Mouse (Mus musculus) neural tube, embryonic 14.5 days (tissue): Measurements from ENCODE around the gene Olfr1140. TPM values are rescaled to one million over a fixed set of nuclear protein-coding genes. Genes with fewer than 3 reads are reported as not detected.

Experiments used
- ATAC-seq: fragments of 200-750 bp; cut with Nextera tagmentation; 2 replicates; pipeline ENCODE4 v1.8.0; 2017; ENCODE audit warnings: low read depth, mild to moderate bottlenecking, moderate TSS enrichment, moderate library complexity
- H3K27ac ChIP-seq: fragments of 300-500 bp; sonication (generic); 2 replicates; pipeline ENCODE4 v1.5.1; 2014; ENCODE audit warnings: low read depth, mild to moderate bottlenecking, control low read depth, low read length, moderate library complexity, mixed read lengths
- H3K27me3 ChIP-seq: fragments of 300-500 bp; sonication (generic); 2 replicates; pipeline ENCODE4 v1.6.1; 2014; ENCODE audit warnings: low read length; ENCODE audit not compliant: control insufficient read depth, insufficient read depth
- H3K36me3 ChIP-seq: fragments of 300-500 bp; sonication (generic); 2 replicates; pipeline ENCODE4 v1.6.1; 2014; ENCODE audit warnings: low read length, mixed read lengths; ENCODE audit not compliant: control insufficient read depth, insufficient read depth
- H3K4me1 ChIP-seq: fragments of 300-500 bp; sonication (generic); 2 replicates; pipeline ENCODE4 v1.6.1; 2014; ENCODE audit warnings: low read length; ENCODE audit not compliant: control insufficient read depth, insufficient read depth
- H3K4me2 ChIP-seq: fragments of 300-500 bp; sonication (generic); 2 replicates; pipeline ENCODE4 v1.6.1; 2014; ENCODE audit warnings: mild to moderate bottlenecking, low read depth, low read length, control low read depth
- H3K4me3 ChIP-seq: fragments of 300-500 bp; sonication (generic); 2 replicates; pipeline ENCODE4 v1.5.1; 2014; ENCODE audit warnings: low read depth, low read length, control low read depth, mixed read lengths
- H3K9ac ChIP-seq: fragments of 300-500 bp; sonication (generic); replicated peaks from 2 replicates; pipeline ENCODE4 v1.6.1; 2014; ENCODE audit warnings: low read depth, mild to moderate bottlenecking, control low read depth, low read length, mixed read lengths
- H3K9me3 ChIP-seq: fragments of 300-500 bp; sonication (generic); 2 replicates; pipeline ENCODE4 v1.6.1; 2016; ENCODE audit warnings: low read length; ENCODE audit not compliant: control insufficient read depth
- WGBS: fragments of 180-500 bp; shearing (Covaris S2); extraction: QIAGEN DNeasy Blood & Tissue Kit; methylation state at CpG from one replicate; pipeline ENCODE4 v1.1.7; 2014; 5-methylcytosine and 5-hydroxymethylcytosine counted together
- polyA plus RNA-seq: library from polyadenylated mRNA; unstranded; fragments of >200 nt; fragmentation: Nextera tagmentation; extraction: Ambion mirVana; gene quantifications from 2 replicates; pipeline ENCODE4 v1.2.1, GENCODE M21; 2014

The Olfr1140 gene
- not detected in 2 replicates for polyA plus RNA-seq

- WGBS, result 76% methylated on average over 3 of the region's 3 CpGs
- ATAC-seq, result no peak
- H3K4me2 ChIP-seq, result no peak within 1 kb of the TSS
- no peaks in the 10 kb centered on the region for H3K36me3 ChIP-seq
- no peak within 1 kb of the TSS for H3K27ac ChIP-seq
- no peaks in the 10 kb centered on the region for H3K27me3 ChIP-seq
- H3K4me3 ChIP-seq, result no peak within 1 kb of the TSS
- no peaks in the 10 kb centered on the region for H3K9me3 ChIP-seq
- no peaks in the 10 kb centered on the region for H3K4me1 ChIP-seq
- no peak within 1 kb of the TSS for H3K9ac ChIP-seq
These were observed at the start of gene Olfr1140 for GRCm38 (mm10) chr2:87743452-87743851. Gene Olfr1140, plus strand, starts transcription at chr2:87743752.

DNA sequence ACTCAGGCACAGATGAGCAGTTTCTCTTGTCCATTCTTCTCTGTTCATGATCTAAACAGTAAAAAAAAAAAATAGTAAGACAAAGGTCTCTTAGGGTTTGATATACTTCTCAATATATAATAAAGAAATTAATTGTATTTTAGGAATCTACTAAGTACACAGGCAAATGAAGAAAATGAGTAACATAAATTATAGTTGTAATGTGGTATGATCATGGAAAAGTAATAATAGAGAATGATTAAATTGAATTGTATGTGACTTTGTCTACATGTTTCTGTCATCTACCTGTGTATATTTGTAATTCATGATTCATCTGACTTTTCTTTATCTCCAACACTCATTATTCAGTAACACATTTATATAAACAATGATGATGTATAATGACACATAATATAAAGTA lies 49.7 kb upstream of the Olfr1140 start, which contains the start of gene Olfr1136:
TSS of gene Olfr1136 (minus strand) at position 101 of the 400 bp plus-strand sequence.
- Histone ChIP-seq H3K9me3 (no peaks in the 10 kb centered on the region), H3K9ac (no peak within 1 kb of the TSS)
- no peak for ATAC-seq

GRCm38 (mm10) chr2:87713079-87713478 lies 30.5 kb upstream of the Olfr1140 start, which contains the start of gene Olfr1137:
Gene Olfr1137, minus strand, starts transcription at chr2:87713179.
- no peak within 1 kb of the TSS for H3K4me2 ChIP-seq
- no peak within 1 kb of the TSS for H3K27ac ChIP-seq
- no peak within 1 kb of the TSS for H3K4me3 ChIP-seq
- no peak within 1 kb of the TSS for H3K9ac ChIP-seq
- H3K36me3 ChIP-seq, result no peaks in the 10 kb centered on the region
- H3K27me3 ChIP-seq, result no peaks in the 10 kb centered on the region
- H3K4me1 ChIP-seq, result no peaks in the 10 kb centered on the region
- ATAC-seq, result no peak
- no peaks in the 10 kb centered on the region for H3K9me3 ChIP-seq

More for the DNA sequence above, 49.7 kb upstream of the Olfr1140 start, which contains the start of gene Olfr1136:
- H3K27me3 ChIP-seq, result no peaks in the 10 kb centered on the region
- no peak within 1 kb of the TSS for H3K4me3 ChIP-seq
- H3K36me3 ChIP-seq, result no peaks in the 10 kb centered on the region
- H3K4me2 ChIP-seq, result no peak within 1 kb of the TSS
- H3K4me1 ChIP-seq, result no peaks in the 10 kb centered on the region
- no peak within 1 kb of the TSS for H3K27ac ChIP-seq

GRCm38 (mm10) chr2:87739878-87740277 lies 3.7 kb upstream of the Olfr1140 start, which contains the start of gene Olfr1138:
Gene Olfr1138, minus strand, starts transcription at chr2:87739978.
- no peak within 1 kb of the TSS for H3K27ac ChIP-seq
- H3K4me2 ChIP-seq, result no peak within 1 kb of the TSS
- no peaks in the 10 kb centered on the region for H3K36me3 ChIP-seq
- H3K9me3 ChIP-seq, result no peaks in the 10 kb centered on the region
- 88% methylated on average over 1 of the region's 1 CpGs for WGBS
- no peaks in the 10 kb centered on the region for H3K4me1 ChIP-seq
- no peaks in the 10 kb centered on the region for H3K27me3 ChIP-seq
- no peak for ATAC-seq
- H3K4me3 ChIP-seq, result no peak within 1 kb of the TSS
- no peak within 1 kb of the TSS for H3K9ac ChIP-seq

DNA sequence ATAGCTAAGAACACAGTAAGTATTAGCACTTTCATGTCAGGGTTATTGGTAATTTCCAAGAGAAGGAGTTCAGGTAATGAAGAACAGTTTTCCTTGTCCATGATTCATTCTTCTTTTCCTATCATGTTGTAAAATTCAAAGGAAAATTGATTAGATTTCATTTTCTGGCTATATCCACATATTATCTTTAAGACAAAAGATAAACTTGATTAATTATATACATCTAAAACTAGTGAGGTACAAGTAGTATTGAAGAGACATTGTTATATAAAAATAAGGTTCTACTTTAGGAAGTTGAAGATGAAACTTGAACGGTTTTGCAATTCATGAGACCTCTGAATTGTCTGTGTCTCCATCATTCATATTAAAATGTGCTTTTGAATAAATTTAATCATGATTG lies 10.3 kb downstream of the Olfr1140 start, which contains the start of gene Olfr1141:
TSS of gene Olfr1141 (minus strand) at position 101 of the 400 bp plus-strand sequence.
- Histone ChIP-seq H3K27ac (no peak within 1 kb of the TSS), H3K36me3 (no peaks in the 10 kb centered on the region), H3K4me2 (no peak within 1 kb of the TSS), H3K9me3 (no peaks in the 10 kb centered on the region), H3K4me3 (no peak within 1 kb of the TSS), H3K27me3 (no peaks in the 10 kb centered on the region), H3K9ac (no peak within 1 kb of the TSS), H3K4me1 (no peaks in the 10 kb centered on the region)
- no peak for ATAC-seq
- WGBS, result 93% methylated on average over 1 of the region's 1 CpGs

- 69% methylated on average over 1 of the region's 1 CpGs for WGBS
- H3K27me3 ChIP-seq, result no peaks in the 10 kb centered on the region
- H3K9ac ChIP-seq, result no peak overlapping the region
- H3K4me1 ChIP-seq, result no peaks in the 10 kb centered on the region
- no peak overlapping the region for H3K4me2 ChIP-seq
- H3K4me3 ChIP-seq, result no peak overlapping the region
- H3K9me3 ChIP-seq, result no peaks in the 10 kb centered on the region
- no peaks in the 10 kb centered on the region for H3K36me3 ChIP-seq
- H3K27ac ChIP-seq, result no peak overlapping the region
- no peak for ATAC-seq
These were observed 32.6 kb downstream of the Olfr1140 start for GRCm38 (mm10) chr2:87776143-87776542.

DNA sequence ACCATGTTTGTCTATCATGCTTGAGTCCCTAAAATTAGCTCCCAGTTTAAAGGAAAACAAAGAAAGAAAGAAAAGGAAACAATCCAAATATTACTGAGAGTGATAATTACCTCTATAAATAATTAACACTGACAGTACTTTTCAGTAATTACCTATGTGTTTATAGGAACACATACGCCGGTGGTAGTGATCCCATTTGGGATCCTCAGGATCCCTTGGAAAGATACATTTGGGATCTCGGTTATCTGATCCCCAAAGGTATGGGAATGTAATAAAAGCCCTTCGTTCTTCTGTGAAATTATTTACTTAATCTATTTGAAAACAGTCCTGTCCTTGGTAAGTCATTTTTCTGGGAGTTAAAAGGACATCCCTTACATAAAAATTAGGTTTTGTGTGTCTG lies 35.6 kb downstream of the Olfr1140 start, which contains the start of gene Olfr152:
TSS of gene Olfr152 (plus strand) at position 301 of the 400 bp plus-strand sequence.
- 81% methylated on average over 4 of the region's 4 CpGs for WGBS
- ATAC-seq, result no peak

More for the DNA sequence above, 35.6 kb downstream of the Olfr1140 start, which contains the start of gene Olfr152:
- Histone ChIP-seq H3K9me3 (no peaks in the 10 kb centered on the region), H3K9ac (no peak within 1 kb of the TSS), H3K27ac (no peak within 1 kb of the TSS), H3K4me2 (no peak within 1 kb of the TSS), H3K36me3 (no peaks in the 10 kb centered on the region), H3K27me3 (no peaks in the 10 kb centered on the region), H3K4me3 (no peak within 1 kb of the TSS), H3K4me1 (no peaks in the 10 kb centered on the region)

Other genes starting within 250 kb of the Olfr1140 start
- not detected in 2 replicates for gene Pramel7, start 246.7 kb upstream of the Olfr1140 start, polyA plus RNA-seq
- not detected in 2 replicates for gene Pramel6, start 237.2 kb upstream of the Olfr1140 start, polyA plus RNA-seq
- not detected in 2 replicates for gene Olfr153, start 212.0 kb upstream of the Olfr1140 start, polyA plus RNA-seq
- gene Olfr1128, start 198.2 kb upstream of the Olfr1140 start, polyA plus RNA-seq, result not detected in 2 replicates
- gene Olfr1129, start 169.8 kb upstream of the Olfr1140 start, polyA plus RNA-seq, result not detected in 2 replicates
- gene Olfr1130, start 137.5 kb upstream of the Olfr1140 start, polyA plus RNA-seq, result not detected in 2 replicates
- not detected in 2 replicates for gene Olfr1131, start 116.6 kb upstream of the Olfr1140 start, polyA plus RNA-seq
- not detected in 2 replicates for gene Olfr1132, start 106.2 kb upstream of the Olfr1140 start, polyA plus RNA-seq
- gene Olfr1133, start 96.4 kb upstream of the Olfr1140 start, polyA plus RNA-seq, result not detected in 2 replicates
- not detected in 2 replicates for gene Olfr1134, start 85.3 kb upstream of the Olfr1140 start, polyA plus RNA-seq
- not detected in 2 replicates for gene Olfr1135, start 70.1 kb upstream of the Olfr1140 start, polyA plus RNA-seq
- not detected in 2 replicates for gene Olfr1136, start 49.8 kb upstream of the Olfr1140 start, polyA plus RNA-seq
- not detected in 2 replicates for gene Olfr1137, start 30.6 kb upstream of the Olfr1140 start, polyA plus RNA-seq
- not detected in 2 replicates for gene Olfr1138, start 3.8 kb upstream of the Olfr1140 start, polyA plus RNA-seq
- gene Olfr1141, start 10.2 kb downstream of the Olfr1140 start, polyA plus RNA-seq, result not detected in 2 replicates
- not detected in 2 replicates for gene Olfr152, start 35.7 kb downstream of the Olfr1140 start, polyA plus RNA-seq
- gene Olfr1143, start 56.8 kb downstream of the Olfr1140 start, polyA plus RNA-seq, result not detected in 2 replicates
- gene Olfr1145, start 66.1 kb downstream of the Olfr1140 start, polyA plus RNA-seq, result not detected in 2 replicates
- gene Olfr1148, start 86.8 kb downstream of the Olfr1140 start, polyA plus RNA-seq, result not detected in 2 replicates
- not detected in 2 replicates for gene Olfr1150-ps1, start 100.2 kb downstream of the Olfr1140 start, polyA plus RNA-seq
- gene Olfr1151, start 112.1 kb downstream of the Olfr1140 start, polyA plus RNA-seq, result not detected in 2 replicates
- gene Olfr1152, start 122.7 kb downstream of the Olfr1140 start, polyA plus RNA-seq, result 0.04 TPM in 1 of 2 replicates, not detected in the other
- gene Olfr1153, start 151.2 kb downstream of the Olfr1140 start, polyA plus RNA-seq, result not detected in 2 replicates
- not detected in 2 replicates for gene Olfr1154, start 161.4 kb downstream of the Olfr1140 start, polyA plus RNA-seq
- not detected in 2 replicates for gene Olfr1155, start 201.4 kb downstream of the Olfr1140 start, polyA plus RNA-seq
- gene Olfr1156, start 209.3 kb downstream of the Olfr1140 start, polyA plus RNA-seq, result not detected in 2 replicates
- not detected in 2 replicates for gene Olfr1157, start 224.5 kb downstream of the Olfr1140 start, polyA plus RNA-seq
- not detected in 2 replicates for gene Olfr74, start 230.9 kb downstream of the Olfr1140 start, polyA plus RNA-seq
- gene Olfr1158, start 246.4 kb downstream of the Olfr1140 start, polyA plus RNA-seq, result not detected in 2 replicates